14 mouse cellular contexts compared by ENCODE assay signal in genomic region chr8:121129265-121129940, GRCm38 (mm10). TPM values are rescaled to one million over a fixed set of nuclear protein-coding genes. Genes with fewer than 3 reads are reported as not detected.
DNase-seq lines count a peak whose midpoint lies in the region; ATAC-seq lines count a peak whose summit lies in the region.
"Had no signal": no experiment of that assay in that cellular context is flagged by ENCODE, and none has a peak within 500 bp of the region (broad histone marks: within the 10 kb centered on the region; RNA-seq: fewer than 3 reads in every experiment).

No protein-coding gene starts in this region.

- H3K4me1 ChIP-seq in heart, embryonic 15.5 days (replicated peaks) = peaks cover 33% of the 10 kb centered on the region
- H3K4me1 ChIP-seq in midbrain, embryonic 11.5 days (ENCODE audit: control insufficient read depth, insufficient read depth, low read length) = peaks cover 10% of the 10 kb centered on the region
- H3K4me1 ChIP-seq in midbrain, embryonic 14.5 days (ENCODE audit: control insufficient read depth, insufficient read depth, low read length) = peaks cover 4% of the 10 kb centered on the region; the same call in 1 of the 2 replicates
- peaks cover 16% of the 10 kb centered on the region; the same call in 1 of the 2 replicates for H3K4me1 ChIP-seq in embryonic facial prominence, embryonic 14.5 days (ENCODE audit: control insufficient read depth, insufficient read depth, low read length)
- peaks cover 19% of the 10 kb centered on the region for H3K4me1 ChIP-seq in stomach, embryonic 16.5 days (ENCODE audit: control insufficient read depth, insufficient read depth, low read length)

- H3K9ac ChIP-seq in heart, embryonic 15.5 days = no peak overlapping the region
- no peak overlapping the region for H3K9ac ChIP-seq in midbrain, embryonic 11.5 days (ENCODE audit: low read length)
- H3K9ac ChIP-seq in midbrain, embryonic 14.5 days (replicated peaks; ENCODE audit: low read length) = no peak overlapping the region
- H3K9ac ChIP-seq in embryonic facial prominence, embryonic 14.5 days (ENCODE audit: low read depth, low read length) = peak overlapping the region; percentile 51; the same call in 1 of the 2 replicates
- peak overlapping the region; percentile 68; the same call in 1 of the 2 replicates for H3K9ac ChIP-seq in stomach, embryonic 16.5 days (ENCODE audit: low read length)
- H3K9ac ChIP-seq: hindbrain, embryonic 14.5 days; liver, embryonic 13.5 days; neural tube, embryonic 15.5 days had no signal

- no peak for ATAC-seq in heart, embryonic 15.5 days (replicated peaks; ENCODE audit: insufficient number of reproducible peaks, insufficient read depth, low FRiP score, low read depth)
- ATAC-seq in midbrain, embryonic 11.5 days (ENCODE audit: low FRiP score) = no peak
- ATAC-seq in midbrain, embryonic 14.5 days (ENCODE audit: low FRiP score, low TSS enrichment) = no peak
- no peak for ATAC-seq in embryonic facial prominence, embryonic 14.5 days (ENCODE audit: low read depth)
- no peak for ATAC-seq in stomach, embryonic 16.5 days (ENCODE audit: insufficient read depth, low FRiP score)

- no peak for DNase-seq in heart, adult 8-10 months (ENCODE audit: low spot score)
- DNase-seq in midbrain, embryonic 11.5 days (ENCODE audit: low spot score, missing footprints) = peak; percentile 93
- DNase-seq in midbrain, embryonic 14.5 days = no peak
- DNase-seq in embryonic facial prominence, embryonic 14.5 days (ENCODE audit: low spot score) = no peak
- DNase-seq in ovary, postnatal 10 days (ENCODE audit: low spot score) = no peak
- no peak for DNase-seq in gastrocnemius, adult 18-20 months (ENCODE audit: low spot score)
- DNase-seq: cerebellum, adult 18-20 months; liver, embryonic 13.5 days had no signal

- WGBS in heart, embryonic 15.5 days = 42% methylated on average over 16 of the region's 16 CpGs
- WGBS in midbrain, embryonic 11.5 days = 10% methylated on average over 16 of the region's 16 CpGs
- 8% methylated on average over 16 of the region's 16 CpGs for WGBS in midbrain, embryonic 14.5 days
- WGBS in embryonic facial prominence, embryonic 14.5 days = 24% methylated on average over 16 of the region's 16 CpGs
- WGBS in stomach, embryonic 16.5 days = 26% methylated on average over 16 of the region's 16 CpGs

- no peaks in the 10 kb centered on the region for H3K9me3 ChIP-seq in heart, embryonic 15.5 days (replicated peaks)
- no peaks in the 10 kb centered on the region; the same call in 1 of the 2 replicates for H3K9me3 ChIP-seq in midbrain, embryonic 11.5 days (ENCODE audit: control insufficient read depth, low read length)
- no peaks in the 10 kb centered on the region for H3K9me3 ChIP-seq in midbrain, embryonic 14.5 days (ENCODE audit: control insufficient read depth, low read length)
- no peaks in the 10 kb centered on the region for H3K9me3 ChIP-seq in embryonic facial prominence, embryonic 14.5 days (ENCODE audit: control insufficient read depth, low read length)
- H3K9me3 ChIP-seq in stomach, embryonic 16.5 days (replicated peaks; ENCODE audit: control insufficient read depth, low read length) = no peaks in the 10 kb centered on the region
- H3K9me3 ChIP-seq: liver, embryonic 13.5 days; neural tube, embryonic 15.5 days had no signal

- H3K4me2 ChIP-seq in heart, embryonic 15.5 days = peak overlapping the region; percentile 61; the same call in 1 of the 2 replicates
- no peak overlapping the region for H3K4me2 ChIP-seq in midbrain, embryonic 11.5 days
- H3K4me2 ChIP-seq in midbrain, embryonic 14.5 days (ENCODE audit: low read length) = no peak overlapping the region
- H3K4me2 ChIP-seq in embryonic facial prominence, embryonic 14.5 days (ENCODE audit: low read depth, low read length) = peak overlapping the region; percentile 45; the same call in 1 of the 2 replicates
- H3K4me2 ChIP-seq in stomach, embryonic 16.5 days (ENCODE audit: low read depth, low read length) = peak overlapping the region; percentile 53

- peak overlapping the region; percentile 41; the same call in 1 of the 2 replicates for H3K4me3 ChIP-seq in heart, embryonic 15.5 days
- no peak overlapping the region for H3K4me3 ChIP-seq in midbrain, embryonic 11.5 days (ENCODE audit: low read depth, low read length)
- no peak overlapping the region for H3K4me3 ChIP-seq in midbrain, embryonic 14.5 days (replicated peaks; ENCODE audit: low read depth, low read length)
- no peak overlapping the region for H3K4me3 ChIP-seq in embryonic facial prominence, embryonic 14.5 days (ENCODE audit: low read depth, low read length)
- H3K4me3 ChIP-seq in stomach, embryonic 16.5 days (replicated peaks; ENCODE audit: low read length) = peak overlapping the region; percentile 48

- peaks cover 73% of the 10 kb centered on the region for H3K27me3 ChIP-seq in heart, embryonic 15.5 days
- peaks cover 76% of the 10 kb centered on the region for H3K27me3 ChIP-seq in midbrain, embryonic 11.5 days (ENCODE audit: control insufficient read depth, insufficient read depth, low read length)
- peaks cover 73% of the 10 kb centered on the region for H3K27me3 ChIP-seq in midbrain, embryonic 14.5 days (ENCODE audit: control insufficient read depth, insufficient read depth, low read length)
- peaks cover 67% of the 10 kb centered on the region for H3K27me3 ChIP-seq in embryonic facial prominence, embryonic 14.5 days (replicated peaks; ENCODE audit: control insufficient read depth, insufficient read depth, low read length)
- H3K27me3 ChIP-seq in stomach, embryonic 16.5 days (ENCODE audit: control insufficient read depth, insufficient read depth, low read length) = peaks cover 55% of the 10 kb centered on the region

- no peak overlapping the region for H3K27ac ChIP-seq in heart, embryonic 15.5 days
- no peak overlapping the region for H3K27ac ChIP-seq in midbrain, embryonic 11.5 days (ENCODE audit: low read depth, low read length)
- no peak overlapping the region for H3K27ac ChIP-seq in midbrain, embryonic 14.5 days (replicated peaks; ENCODE audit: low read depth, low read length)
- H3K27ac ChIP-seq in embryonic facial prominence, embryonic 14.5 days (replicated peaks; ENCODE audit: low read depth, low read length) = no peak overlapping the region
- 0 out of 2 replicates have a peak overlapping the region, but pooled peaks have one; percentile 81 for H3K27ac ChIP-seq in stomach, embryonic 16.5 days (ENCODE audit: low read length)
- H3K27ac ChIP-seq: hindbrain, embryonic 14.5 days; liver, embryonic 13.5 days; macrophage; neural tube, embryonic 15.5 days had no signal

- no peaks in the 10 kb centered on the region for H3K36me3 ChIP-seq in heart, embryonic 15.5 days
- H3K36me3 ChIP-seq in midbrain, embryonic 11.5 days (ENCODE audit: control insufficient read depth, insufficient read depth, low read length) = no peaks in the 10 kb centered on the region
- no peaks in the 10 kb centered on the region for H3K36me3 ChIP-seq in midbrain, embryonic 14.5 days (ENCODE audit: control insufficient read depth, insufficient read depth, low read length)
- H3K36me3 ChIP-seq in embryonic facial prominence, embryonic 14.5 days (ENCODE audit: control insufficient read depth, insufficient read depth, low read length) = no peaks in the 10 kb centered on the region
- H3K36me3 ChIP-seq in stomach, embryonic 16.5 days (ENCODE audit: control insufficient read depth, insufficient read depth, low read length) = no peaks in the 10 kb centered on the region
- H3K36me3 ChIP-seq: liver, embryonic 13.5 days; neural tube, embryonic 15.5 days had no signal

RNA-seq across cellular contexts. Expression of gene Foxl1, which starts 1.7 kb away (rescaled TPM):
- polyA plus RNA-seq in heart, embryonic 15.5 days (2015; fragmentation: Nextera tagmentation; extraction: Ambion mirVana) = 0.34 and 0.94 TPM in 2 replicates
- under 1 TPM in 3 of 4 experiments, not detected in 1; 0.08 to 0.26 (median 0.09) TPM for total RNA-seq in heart, adult 8-10 months (2022)
- 0.46 and 0.79 TPM in 2 replicates for polyA plus RNA-seq in midbrain, embryonic 11.5 days (2014; fragmentation: Nextera tagmentation; extraction: Ambion mirVana)
- polyA plus RNA-seq in midbrain, embryonic 14.5 days (2014; fragmentation: Nextera tagmentation; extraction: Ambion mirVana) = not detected in 2 replicates
- polyA plus RNA-seq in embryonic facial prominence, embryonic 14.5 days (2014; fragmentation: Nextera tagmentation; extraction: Ambion mirVana) = 0.32 and 0.96 TPM in 2 replicates
- polyA plus RNA-seq in stomach, embryonic 16.5 days (2015; fragmentation: Nextera tagmentation; extraction: Ambion mirVana) = 3.4 and 4.0 TPM in 2 replicates
- total RNA-seq in gastrocnemius, adult 18-20 months (2021) = not detected
- total RNA-seq: layer of hippocampus, postnatal 25 days had no signal
- polyA plus RNA-seq: macrophage had no signal

RNA-seq across cellular contexts. Expression of gene Foxc2, which starts 13.4 kb away (rescaled TPM):
- 6.4 and 8.5 TPM in 2 replicates for polyA plus RNA-seq in heart, embryonic 15.5 days (2015; fragmentation: Nextera tagmentation; extraction: Ambion mirVana)
- total RNA-seq in heart, adult 8-10 months (2022) = 1 to 10 TPM; 1.4 to 2.2 (median 1.6) TPM
- polyA plus RNA-seq in midbrain, embryonic 11.5 days (2014; fragmentation: Nextera tagmentation; extraction: Ambion mirVana) = 7.0 and 7.1 TPM in 2 replicates
- polyA plus RNA-seq in midbrain, embryonic 14.5 days (2014; fragmentation: Nextera tagmentation; extraction: Ambion mirVana) = 1.5 TPM in 1 of 2 replicates, not detected in the other
- polyA plus RNA-seq in embryonic facial prominence, embryonic 14.5 days (2014; fragmentation: Nextera tagmentation; extraction: Ambion mirVana) = 7.4 and 9.4 TPM in 2 replicates
- 0.12 and 0.14 TPM in 2 replicates for polyA plus RNA-seq in stomach, embryonic 16.5 days (2015; fragmentation: Nextera tagmentation; extraction: Ambion mirVana)
- total RNA-seq in gastrocnemius, adult 18-20 months (2021) = under 1 TPM; 0.16 to 0.36 TPM
- polyA plus RNA-seq: macrophage had no signal

RNA-seq across cellular contexts. Expression of gene Mthfsd, which starts 21.2 kb away (rescaled TPM):
- 29.7 and 38.2 TPM in 2 replicates for polyA plus RNA-seq in heart, embryonic 15.5 days (2015; fragmentation: Nextera tagmentation; extraction: Ambion mirVana)
- 10 to 100 TPM; 15.3 to 17.1 (median 15.6) TPM for total RNA-seq in heart, adult 8-10 months (2022)
- polyA plus RNA-seq in midbrain, embryonic 11.5 days (2014; fragmentation: Nextera tagmentation; extraction: Ambion mirVana) = 47.4 and 50.4 TPM in 2 replicates
- 50.2 and 52.5 TPM in 2 replicates for polyA plus RNA-seq in midbrain, embryonic 14.5 days (2014; fragmentation: Nextera tagmentation; extraction: Ambion mirVana)
- polyA plus RNA-seq in embryonic facial prominence, embryonic 14.5 days (2014; fragmentation: Nextera tagmentation; extraction: Ambion mirVana) = 46.1 and 56.7 TPM in 2 replicates
- 51.1 and 57.5 TPM in 2 replicates for polyA plus RNA-seq in stomach, embryonic 16.5 days (2015; fragmentation: Nextera tagmentation; extraction: Ambion mirVana)
- total RNA-seq in gastrocnemius, adult 18-20 months (2021) = 10 to 100 TPM; 12.8 to 14.7 TPM

RNA-seq across cellular contexts. Expression of gene Foxf1, which starts 45.2 kb away (rescaled TPM):
- 3.3 and 9.6 TPM in 2 replicates for polyA plus RNA-seq in heart, embryonic 15.5 days (2015; fragmentation: Nextera tagmentation; extraction: Ambion mirVana)
- under 1 TPM in 3 of 4 experiments, not detected in 1; 0.19 to 0.34 (median 0.33) TPM for total RNA-seq in heart, adult 8-10 months (2022)
- polyA plus RNA-seq in midbrain, embryonic 11.5 days (2014; fragmentation: Nextera tagmentation; extraction: Ambion mirVana) = 0.17 and 0.20 TPM in 2 replicates
- 0.12 and 0.97 TPM in 2 replicates for polyA plus RNA-seq in midbrain, embryonic 14.5 days (2014; fragmentation: Nextera tagmentation; extraction: Ambion mirVana)
- 7.0 and 7.6 TPM in 2 replicates for polyA plus RNA-seq in embryonic facial prominence, embryonic 14.5 days (2014; fragmentation: Nextera tagmentation; extraction: Ambion mirVana)
- polyA plus RNA-seq in stomach, embryonic 16.5 days (2015; fragmentation: Nextera tagmentation; extraction: Ambion mirVana) = 98.1 and 101 TPM in 2 replicates
- total RNA-seq in gastrocnemius, adult 18-20 months (2021) = under 1 TPM; 0.09 to 0.18 TPM

Comparison
In these comparisons a context has a peak if more than half of its experiments do, and no peak if none do; other contexts are left out.
1. H3K4me2 ChIP-seq: peak in heart, embryonic 15.5 days (single experiment), embryonic facial prominence, embryonic 14.5 days (single experiment) and stomach, embryonic 16.5 days (single experiment); none in midbrain, embryonic 11.5 days (single experiment) and midbrain, embryonic 14.5 days (single experiment).
2. H3K4me3 ChIP-seq: peak in heart, embryonic 15.5 days (single experiment) and stomach, embryonic 16.5 days (single experiment); none in midbrain, embryonic 11.5 days (single experiment), midbrain, embryonic 14.5 days (single experiment) and embryonic facial prominence, embryonic 14.5 days (single experiment).
3. H3K9ac ChIP-seq: peak in embryonic facial prominence, embryonic 14.5 days (single experiment) and stomach, embryonic 16.5 days (single experiment); none in heart, embryonic 15.5 days (single experiment), midbrain, embryonic 11.5 days (single experiment) and midbrain, embryonic 14.5 days (single experiment).